Mouse (Mus musculus): ENCODE results near the gene Ttc3. TPM values are rescaled to one million over a fixed set of nuclear protein-coding genes. Genes with fewer than 3 reads are reported as not detected.
"Not testable (repeated sequence)": the region's sequence is repeated elsewhere in the genome, so short reads cannot be mapped to it uniquely, and the experiment has no call there.

Gene Ttc3
- total RNA-seq, 2 experiments from 2014 or later, result 798 to 822 TPM

GRCm38 (mm10) chr16:94472515-94472951, 102.1 kb downstream of the Ttc3 start:
- peak; percentile 79 to 88 for DNase-seq (ENCODE audit: extremely low spot score in 1 of 2, low spot score in 2 of 2)
- intact Hi-C loops (cut with DNase I), result loop anchor here (10.0 kb wide), 1 partner anchor 242 kb away; no protein-coding TSS in a partner anchor

- DNase-seq (ENCODE audit: extremely low spot score in 1 of 2, low spot score in 2 of 2), result peak; percentile 58 to 60
- intact Hi-C loops (cut with DNase I), result loop anchor here (10.0 kb wide), 1 partner anchor 242 kb away; no protein-coding TSS in a partner anchor
Measured at GRCm38 (mm10) chr16:94473086-94473822, 102.8 kb downstream of the Ttc3 start.

- intact Hi-C loops (cut with DNase I), result no loop called here
- DNase-seq (ENCODE audit: extremely low spot score in 1 of 2, low spot score in 2 of 2), result no peak
Measured at GRCm38 (mm10) chr16:94484752-94485535, 114.5 kb downstream of the Ttc3 start.

- intact Hi-C loops (cut with DNase I), result no loop called here
- no peak for DNase-seq (ENCODE audit: extremely low spot score in 1 of 2, low spot score in 2 of 2)
Measured at GRCm38 (mm10) chr16:94487341-94487740, 116.9 kb downstream of the Ttc3 start.

GRCm38 (mm10) chr16:94489326-94489725, 118.9 kb downstream of the Ttc3 start:
- DNase-seq (ENCODE audit: extremely low spot score in 1 of 2, low spot score in 2 of 2), result peak in 1 of 2 experiments; percentile 25
- intact Hi-C loops (cut with DNase I), result no loop called here

GRCm38 (mm10) chr16:94497176-94497575, 126.8 kb downstream of the Ttc3 start:
- intact Hi-C loops (cut with DNase I); DNase-seq (ENCODE audit: extremely low spot score in 1 of 2, low spot score in 2 of 2): not testable (repeated sequence)

GRCm38 (mm10) chr16:94497911-94498310, 127.5 kb downstream of the Ttc3 start:
- intact Hi-C loops (cut with DNase I), result no loop called here

GRCm38 (mm10) chr16:94504192-94504591, 133.8 kb downstream of the Ttc3 start:
- intact Hi-C loops (cut with DNase I), result no loop called here
- DNase-seq (ENCODE audit: extremely low spot score in 1 of 2, low spot score in 2 of 2), result no peak

More at GRCm38 (mm10) chr16:94497911-94498310, 127.5 kb downstream of the Ttc3 start:
- DNase-seq (ENCODE audit: extremely low spot score in 1 of 2, low spot score in 2 of 2), result peak; percentile 59 to 64

GRCm38 (mm10) chr16:94507071-94507470, 136.7 kb downstream of the Ttc3 start:
- DNase-seq (ENCODE audit: extremely low spot score in 1 of 2, low spot score in 2 of 2), result no peak

GRCm38 (mm10) chr16:94508769-94509168, 138.4 kb downstream of the Ttc3 start:
- intact Hi-C loops (cut with DNase I), result no loop called here
- DNase-seq (ENCODE audit: extremely low spot score in 1 of 2, low spot score in 2 of 2), result no peak

More at GRCm38 (mm10) chr16:94507071-94507470, 136.7 kb downstream of the Ttc3 start:
- intact Hi-C loops (cut with DNase I), result no loop called here

GRCm38 (mm10) chr16:94509983-94510382, 139.6 kb downstream of the Ttc3 start:
- intact Hi-C loops (cut with DNase I), result no loop called here

GRCm38 (mm10) chr16:94517606-94518005, 147.2 kb downstream of the Ttc3 start:
- DNase-seq (ENCODE audit: extremely low spot score in 1 of 2, low spot score in 2 of 2), result no peak

More at GRCm38 (mm10) chr16:94509983-94510382, 139.6 kb downstream of the Ttc3 start:
- DNase-seq (ENCODE audit: extremely low spot score in 1 of 2, low spot score in 2 of 2), result no peak

More at GRCm38 (mm10) chr16:94517606-94518005, 147.2 kb downstream of the Ttc3 start:
- intact Hi-C loops (cut with DNase I), result no loop called here

Other genes starting within 250 kb of the Ttc3 start
- 10 to 100 TPM; 12.4 to 13.1 TPM for gene Hlcs, start 57.0 kb upstream of the Ttc3 start, total RNA-seq (2021)
- under 1 TPM in 1 of 2 experiments, not detected in 1; 0.43 TPM for gene Ripply3, start 42.2 kb upstream of the Ttc3 start, total RNA-seq (2021)
- 10 to 100 TPM; 46.8 to 51.4 TPM for gene Pigp, start 1.2 kb downstream of the Ttc3 start, total RNA-seq (2021)
- 10 to 100 TPM; 32.8 to 33.0 TPM for gene Vps26c, start 156.2 kb downstream of the Ttc3 start, total RNA-seq (2021)
- 100 to 1,000 TPM; 102 to 104 TPM for gene Dyrk1a, start 199.4 kb downstream of the Ttc3 start, total RNA-seq (2021)

Data from left cerebral cortex, postnatal 10 days (tissue).